Mouse (Mus musculus): ENCODE data around the gene Men1.

DNA sequence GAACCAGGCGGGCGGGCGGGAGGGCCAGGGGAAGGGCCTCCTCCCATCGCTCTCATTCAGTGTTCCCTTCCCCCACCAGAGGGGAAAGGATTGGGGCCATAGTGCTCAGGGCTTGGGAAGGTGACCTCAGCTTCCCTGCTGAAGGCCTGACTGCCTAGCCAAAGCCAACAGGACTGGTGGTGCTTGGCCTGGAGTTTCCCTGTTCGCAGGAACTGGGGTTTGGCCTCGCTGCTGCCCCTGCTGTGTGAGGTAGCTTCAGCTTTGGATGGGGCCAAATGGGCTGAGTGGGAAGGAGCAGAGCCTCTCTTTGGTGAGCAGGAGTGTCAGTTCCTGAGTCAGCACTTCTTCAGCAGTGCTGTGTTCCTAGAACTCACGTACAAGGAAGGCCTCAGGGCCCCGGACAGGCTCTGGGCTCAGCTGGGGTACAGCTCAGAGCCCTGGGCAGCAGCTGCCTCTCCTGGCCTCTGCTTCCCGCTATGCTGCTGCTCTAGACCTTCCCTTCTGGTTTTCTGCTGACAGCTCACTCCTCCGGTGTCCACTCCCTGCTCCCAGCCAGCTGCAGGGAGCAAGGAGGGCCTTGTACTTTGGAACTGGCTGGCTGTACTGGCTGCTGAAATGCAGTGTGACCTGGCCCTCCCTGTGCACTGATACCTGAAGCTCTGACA is 43.5 kb upstream of the Men1 start:
- TF ChIP-seq CTCF (IDR thresholded peaks at IDR 0.05; ENCODE audit: extremely low read depth, insufficient read depth, low read length) (no peak), POLR2A (IDR thresholded peaks at IDR 0.05; ENCODE audit: extremely low read depth, insufficient read depth, low read length) (no peak)

Data from cortical plate, adult 2 months (tissue).